Mouse (Mus musculus) testis, adult 2 months (tissue): ENCODE data around the gene Gm10490.

ENCODE experiments used
- CTCF ChIP-seq: fragments of 200-500 bp; IDR thresholded peaks from 2 replicates; pipeline ENCODE4 v1.5.1; 2012; ENCODE audit warnings: low read depth, mild to moderate bottlenecking, inconsistent platforms, low read length, moderate library complexity; ENCODE audit not compliant: control insufficient read depth, insufficient read depth, insufficient replicate concordance
- POLR2A ChIP-seq: fragments of 200-500 bp; IDR thresholded peaks from 2 replicates; pipeline ENCODE4 v1.6.1; 2012; ENCODE audit warnings: low read depth, mild to moderate bottlenecking, inconsistent platforms, low read length, moderate library complexity; ENCODE audit not compliant: control insufficient read depth

DNA sequence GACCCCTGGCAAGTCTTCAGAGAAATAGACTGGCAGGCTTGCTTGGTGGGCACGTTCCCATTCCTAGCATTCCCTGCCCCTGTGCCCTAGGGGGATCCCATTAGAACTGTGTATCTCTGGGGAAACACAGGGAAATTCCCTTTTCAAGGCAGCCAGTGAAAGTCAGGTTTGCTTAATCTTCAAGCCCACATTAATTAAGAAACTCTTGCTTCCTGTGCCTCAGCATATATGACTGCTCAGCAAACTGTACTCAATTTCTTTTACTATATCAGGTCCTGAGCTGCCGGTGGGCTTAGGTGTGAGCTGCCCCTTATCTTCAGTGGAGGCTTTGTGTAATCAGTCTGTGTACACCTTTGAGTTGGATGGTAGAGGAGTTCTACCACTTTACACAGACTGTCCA lies 43.6 kb upstream of the Gm10490 start:
- TF ChIP-seq POLR2A (no peak), CTCF (no peak)
